Mouse (Mus musculus): ENCODE measurements at regions not wholly inside any gene's neighbourhood (a gene's known extent, or its start where the extent isn't known, plus 50 kb on each side); places are given as distances from the start of the nearest gene placed in this dataset.

DNA sequence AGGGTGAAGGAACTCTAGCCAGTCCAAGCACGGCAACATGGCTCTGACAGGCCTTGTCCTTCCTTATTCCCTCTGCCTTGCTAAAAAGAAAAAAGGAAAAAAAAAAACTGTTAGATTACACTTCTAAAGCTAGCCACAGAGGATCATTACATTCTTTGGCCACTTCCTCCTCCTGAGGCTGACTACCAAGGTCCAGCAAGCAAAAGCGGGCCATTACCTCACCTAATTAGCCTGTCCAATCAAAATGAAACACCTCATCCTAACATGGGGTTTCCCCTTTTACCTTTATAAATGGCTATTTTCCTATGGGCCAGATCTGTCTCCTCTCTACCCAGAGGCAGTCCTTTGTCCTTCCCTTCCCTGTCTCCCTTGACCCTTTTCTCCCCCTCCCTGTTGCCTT, 102.2 kb downstream of the Pih1h3b start:
- DNase-seq, result no peak

DNA sequence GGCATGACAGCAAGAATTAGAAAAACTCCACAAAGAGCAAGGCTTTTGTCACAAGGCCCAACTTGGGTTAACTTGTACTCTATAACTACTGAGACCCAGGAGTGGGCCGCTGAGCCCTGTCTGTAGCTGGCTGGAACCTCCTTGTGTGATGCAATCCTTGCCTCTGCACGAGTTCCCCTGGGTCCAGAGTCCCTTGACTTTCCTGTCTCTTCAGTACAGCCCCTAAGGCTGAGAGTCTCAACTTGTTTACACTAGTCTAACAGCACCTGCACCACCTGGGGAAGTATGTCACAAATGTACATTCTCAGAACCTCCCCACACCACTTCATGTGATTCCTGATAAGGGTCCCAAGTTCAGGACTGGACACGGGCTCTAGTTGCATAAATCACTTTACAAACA, 103.3 kb downstream of the Pih1h3b start:
- DNase-seq, result no peak

DNA sequence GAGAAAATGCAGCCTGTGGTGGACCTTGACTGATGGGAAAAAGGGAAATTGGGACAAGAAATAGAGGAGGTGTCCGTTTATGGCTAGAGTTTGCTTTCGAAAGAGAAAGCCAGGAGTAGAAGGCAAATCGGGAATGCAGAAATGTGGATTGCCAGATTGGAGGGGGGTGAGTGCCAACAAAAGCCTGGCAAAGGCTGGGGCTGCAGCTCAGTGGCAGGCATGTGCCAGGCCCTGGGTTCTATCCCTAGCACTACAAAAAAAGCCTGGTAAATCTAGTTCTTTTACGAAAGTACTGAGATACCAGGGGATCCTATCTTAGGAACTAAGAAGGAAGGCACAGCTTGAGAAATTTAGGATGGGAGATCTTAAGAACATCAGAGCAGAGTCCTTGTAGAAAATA, 117.2 kb downstream of the Pih1h3b start:
- DNase-seq, result no peak

DNA sequence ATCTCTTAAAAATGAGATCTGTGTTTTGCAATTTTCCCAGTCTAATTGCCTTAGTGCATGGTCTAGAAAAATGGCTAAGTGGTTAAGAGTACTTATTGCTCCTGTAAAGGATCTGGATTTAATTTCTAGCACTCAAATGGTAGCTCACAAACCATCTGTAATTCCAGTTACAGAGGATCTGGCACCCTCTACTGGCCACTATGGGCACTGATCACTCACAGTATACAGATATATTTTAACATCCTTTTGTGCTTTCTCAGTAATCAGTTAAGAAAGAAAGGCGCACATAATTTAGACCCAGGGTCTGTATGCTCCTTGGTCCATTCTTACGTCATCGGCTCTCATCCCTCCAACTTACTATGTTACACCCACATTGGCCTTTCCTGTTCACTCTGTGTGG, 120.3 kb downstream of the Pih1h3b start:
- DNase-seq, result no peak

DNA sequence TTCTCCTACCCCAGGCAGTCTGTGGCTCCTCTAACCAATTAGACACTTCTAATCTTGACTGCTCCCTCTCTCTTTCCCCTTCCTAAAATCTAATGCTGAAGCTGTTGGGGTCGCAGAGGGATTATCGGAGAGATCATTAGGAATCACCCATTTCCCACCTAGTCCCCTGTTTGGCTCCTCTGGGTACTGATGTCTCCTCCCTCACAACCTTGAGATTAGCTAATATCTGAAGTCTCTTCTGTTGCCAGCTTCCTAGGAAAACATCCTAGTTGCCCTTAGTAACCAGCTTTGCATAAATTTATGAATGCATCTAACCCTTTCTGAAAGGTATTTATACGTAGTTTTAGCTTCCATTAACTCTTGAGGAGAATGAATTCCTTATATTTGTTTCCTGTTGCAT, 138.4 kb upstream of the Frmpd3 start:
- DNase-seq, result no peak

DNA sequence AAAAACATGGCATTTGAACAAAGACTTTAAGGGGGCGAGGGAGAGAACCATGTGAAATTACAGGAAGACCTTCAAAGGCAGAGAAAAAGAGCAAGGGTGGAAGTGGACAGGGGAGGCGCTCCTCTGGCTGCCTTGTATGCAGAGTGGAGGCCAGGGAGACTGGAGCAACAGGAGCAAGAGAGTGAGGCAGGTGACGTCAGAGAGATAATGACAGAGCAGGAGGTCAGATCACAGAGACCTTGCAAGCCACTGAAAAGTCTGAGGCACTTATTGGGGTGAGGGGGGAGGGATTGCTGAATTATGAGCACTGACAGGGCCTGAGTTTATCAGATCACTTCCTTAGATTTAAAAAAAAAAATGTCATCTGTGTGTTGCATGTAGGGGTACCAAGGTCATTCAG, 133.3 kb upstream of the Frmpd3 start:
- no peak for DNase-seq

DNA sequence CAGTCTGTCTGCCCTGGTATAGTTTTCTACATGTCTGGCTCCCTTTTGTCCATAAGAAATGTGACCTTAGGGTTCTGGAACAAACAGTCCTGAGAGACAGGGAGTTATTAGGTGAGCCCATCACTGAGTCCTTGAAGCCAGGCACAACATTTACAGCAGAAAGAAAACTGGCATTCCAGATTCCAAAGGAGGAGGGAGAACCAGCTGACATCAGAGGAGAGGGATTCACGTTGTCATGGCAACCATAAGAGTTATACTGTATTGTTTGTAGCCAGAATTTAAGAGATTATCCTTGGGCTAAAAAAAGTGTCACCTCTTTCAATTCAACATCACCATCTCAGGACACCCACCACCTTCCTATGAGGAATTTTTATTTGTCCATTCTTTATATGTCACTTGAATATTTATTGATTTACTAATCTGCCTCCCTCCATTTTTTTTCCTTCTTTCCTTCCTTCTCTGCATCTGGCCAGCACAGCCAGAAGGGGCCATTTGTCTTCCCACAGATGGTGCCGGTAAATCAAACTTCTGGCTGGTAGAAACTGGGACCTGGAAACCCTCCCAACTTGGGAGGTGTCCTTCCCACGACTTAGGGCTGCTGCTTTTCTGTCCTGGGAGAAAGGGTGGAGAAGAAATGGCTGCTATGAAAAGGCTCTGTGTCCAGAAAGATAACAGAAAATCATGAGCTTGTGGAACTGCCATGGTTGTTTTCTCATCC, 129.3 kb upstream of the Frmpd3 start:
- DNase-seq, result no peak

DNA sequence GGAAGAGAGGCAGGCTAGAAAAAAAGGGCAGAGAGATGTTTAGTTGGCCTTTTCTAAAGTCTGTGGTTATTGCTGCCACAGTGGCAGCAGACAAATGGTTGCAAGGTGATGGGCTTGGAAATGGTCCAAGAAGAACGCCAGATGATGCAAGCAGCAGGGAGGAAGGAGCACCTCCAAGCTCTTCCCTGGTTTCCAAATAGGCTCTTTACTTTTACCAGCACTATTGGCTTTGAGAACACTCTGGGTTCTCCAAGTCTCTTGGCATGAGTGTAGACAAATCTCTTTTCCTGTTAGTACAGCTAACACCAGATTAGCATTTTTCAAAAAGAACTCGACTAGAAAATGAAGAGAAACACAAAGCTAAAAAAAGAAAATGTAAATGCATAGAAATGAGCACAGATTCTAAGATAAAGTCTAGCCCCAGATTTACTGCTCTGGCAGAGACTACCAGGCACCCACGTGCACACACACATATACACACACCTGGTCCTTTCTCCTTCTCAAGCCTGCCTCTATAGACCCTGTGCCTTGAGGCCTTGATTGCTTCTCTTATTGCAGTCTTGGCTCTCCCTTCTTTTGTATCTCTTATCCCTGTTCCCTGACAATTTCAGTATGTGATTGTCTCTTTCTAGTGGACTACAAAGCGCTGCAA, 127.7 kb upstream of the Frmpd3 start:
- no peak for DNase-seq

DNA sequence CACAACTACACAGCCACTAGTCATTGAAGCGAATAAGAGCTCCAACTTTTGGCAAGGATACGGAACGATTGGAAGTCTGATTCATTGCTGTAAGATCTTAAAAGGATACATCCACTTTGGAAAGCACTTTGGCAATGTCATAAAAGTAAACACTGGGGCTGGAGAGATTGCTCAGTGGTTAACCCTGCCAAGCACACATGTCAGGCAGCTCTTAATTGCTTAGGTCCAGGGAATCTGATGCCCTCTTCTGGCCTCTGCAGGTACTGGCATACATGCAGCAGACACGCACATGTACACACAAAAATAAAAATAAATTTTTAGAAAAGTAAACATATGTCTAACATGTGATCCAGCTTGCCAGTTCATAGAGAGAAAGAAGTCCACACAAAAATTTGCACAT, 86.3 kb upstream of the Frmpd3 start:
- DNase-seq, result no peak

DNA sequence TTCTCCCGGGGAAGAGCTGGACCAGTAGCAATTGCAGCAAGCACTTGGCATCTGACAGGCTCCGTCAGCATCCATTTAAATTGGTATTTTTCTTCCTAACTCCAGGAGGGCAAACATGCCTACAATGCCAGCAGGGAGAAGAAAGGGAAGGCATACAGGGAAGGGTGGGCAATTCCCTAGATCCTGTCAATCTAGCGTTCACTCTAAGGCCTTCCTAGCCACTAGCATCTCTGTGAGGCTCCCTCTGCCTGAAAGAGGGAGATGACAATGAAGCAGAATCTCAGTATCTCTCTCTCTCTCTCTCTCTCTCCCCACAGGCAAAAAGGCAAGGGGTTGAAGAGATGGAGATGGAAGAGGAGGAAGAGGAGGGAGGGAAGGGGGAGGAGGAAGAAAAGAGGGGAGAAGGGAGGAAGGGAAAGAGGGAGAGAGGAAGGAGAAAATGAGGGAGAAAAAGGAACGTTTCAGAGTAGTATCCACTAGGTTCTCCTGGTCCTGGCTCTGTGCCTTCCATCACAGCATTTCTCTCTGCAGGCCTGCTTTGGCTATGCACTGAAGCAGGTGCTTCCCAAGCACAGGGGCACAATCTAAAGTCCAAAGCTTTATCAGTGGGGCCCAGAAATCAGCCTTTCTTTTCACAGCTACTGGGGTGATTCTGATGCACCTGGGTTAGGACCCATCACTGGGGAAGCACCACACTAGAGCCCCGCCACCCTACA, 72.2 kb upstream of the Frmpd3 start:
- no peak for DNase-seq

DNA sequence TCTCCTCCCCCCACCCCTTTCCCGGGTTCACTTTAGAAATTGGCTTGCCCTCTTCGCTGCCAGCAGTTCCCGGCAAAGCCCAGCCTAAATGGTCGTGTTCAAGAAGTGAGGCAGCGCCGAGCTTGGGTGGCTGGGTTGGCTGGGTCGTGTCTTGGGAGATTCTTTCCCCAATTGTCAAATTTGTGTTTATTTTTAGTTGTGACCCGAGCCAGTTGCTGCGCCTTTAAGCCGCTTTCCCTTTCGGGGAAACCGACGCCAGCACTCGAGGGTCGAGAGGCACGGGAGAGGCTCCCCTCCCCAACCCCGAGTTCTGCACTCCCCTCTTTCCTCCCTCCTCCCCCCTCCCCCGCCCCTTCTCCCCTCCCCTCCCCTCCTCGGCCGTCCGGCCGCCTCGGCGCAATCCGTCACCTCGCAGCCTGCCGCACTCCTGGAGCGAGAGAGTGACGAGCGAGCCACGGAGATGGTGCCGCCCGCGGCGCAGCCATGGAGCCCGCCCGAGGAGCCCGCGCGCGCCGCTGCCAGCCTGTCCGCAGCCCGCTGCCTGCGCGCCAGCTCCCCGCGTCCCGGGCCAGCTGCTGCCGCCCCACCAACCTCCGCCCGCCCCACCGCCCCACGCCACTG, 64.6 kb upstream of the Frmpd3 start:
- DNase-seq, result peak; percentile 1

DNA sequence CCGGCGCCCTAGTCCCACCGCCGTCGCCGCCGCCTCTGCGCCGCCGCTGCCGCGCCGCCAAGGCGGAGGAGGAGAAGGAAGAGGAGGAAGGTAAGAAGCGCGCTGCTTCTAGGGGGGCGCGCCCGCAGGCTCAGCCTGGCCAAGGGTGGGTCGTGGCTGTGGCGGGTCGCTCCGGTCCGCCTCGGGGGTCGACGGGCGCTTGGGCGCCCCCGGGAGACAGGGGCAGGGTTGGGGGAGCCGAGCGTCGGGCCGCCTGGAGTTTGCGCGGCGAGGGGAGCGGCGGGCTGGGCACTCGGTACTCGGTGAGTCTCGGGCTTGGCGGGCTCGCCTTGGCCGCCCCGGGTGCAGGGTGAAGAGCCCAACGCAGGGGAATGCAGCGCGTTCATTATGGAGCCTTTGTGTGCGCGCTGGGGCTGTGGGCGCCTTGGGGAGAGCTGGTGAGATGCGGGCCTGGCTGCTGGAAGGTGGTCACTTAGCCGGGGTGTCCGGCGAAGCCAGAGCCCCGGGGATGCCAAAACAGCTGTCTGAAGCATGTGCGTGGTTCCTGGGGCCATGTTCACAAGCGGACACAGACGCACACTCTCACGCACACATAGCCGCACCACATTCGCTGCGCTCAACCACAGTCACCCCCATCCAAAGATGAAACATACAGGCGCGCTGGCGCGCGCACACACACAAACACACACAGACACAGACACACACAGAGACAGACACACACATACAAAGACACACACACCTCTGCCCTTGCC, 63.9 kb upstream of the Frmpd3 start:
- no peak for DNase-seq

DNA sequence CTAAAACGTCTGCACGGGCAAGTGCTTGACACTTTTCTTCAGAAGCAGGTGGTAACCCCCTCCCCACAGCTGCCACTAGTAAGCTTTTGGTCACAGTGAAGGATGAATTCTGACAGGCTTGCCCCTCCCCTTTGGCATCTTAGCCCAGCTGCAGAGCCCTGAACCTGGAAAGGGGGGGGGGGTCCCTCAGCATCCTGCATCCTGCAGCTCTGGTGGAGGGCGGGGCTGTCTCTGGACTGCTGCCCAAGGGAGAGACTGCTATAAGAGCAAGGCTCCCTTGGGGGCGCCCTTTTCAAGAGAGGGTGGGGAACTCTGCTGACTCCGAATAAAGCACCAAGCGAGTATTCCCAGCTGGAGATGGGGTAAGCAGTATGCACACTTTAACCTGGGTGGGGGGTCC, 62.8 kb upstream of the Frmpd3 start:
- DNase-seq, result peak; percentile 39

DNA sequence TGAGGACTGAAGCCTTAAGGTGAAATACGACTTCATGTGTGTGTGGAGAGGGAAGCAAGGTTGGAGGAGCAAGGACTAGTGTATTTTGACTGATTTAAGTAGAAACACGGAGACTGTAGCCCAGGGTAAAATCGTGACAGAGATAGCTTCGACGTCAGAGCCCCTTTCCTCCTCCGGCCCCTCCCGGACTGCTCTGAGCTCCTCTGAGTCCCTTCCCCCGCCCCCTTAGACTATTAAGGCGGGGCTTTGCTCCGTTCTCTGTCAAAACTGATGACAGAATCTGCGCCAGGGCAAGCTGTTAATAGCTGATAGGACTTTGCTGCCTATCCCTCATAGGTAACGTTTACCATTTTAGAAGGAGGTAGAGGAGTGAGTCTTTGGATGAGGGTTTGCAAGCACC, 62.0 kb upstream of the Frmpd3 start:
- peak; percentile 7 for DNase-seq
